Mouse (Mus musculus): ENCODE data around the gene Gm8220. TPM values are rescaled to one million over a fixed set of nuclear protein-coding genes. Genes with fewer than 3 reads are reported as not detected.
"Not testable (repeated sequence)": the region's sequence is repeated elsewhere in the genome, so short reads cannot be mapped to it uniquely, and the experiment has no call there.

Gm8220 gene
- polyA plus RNA-seq (2016; fragmentation: Nextera tagmentation; extraction: Ambion mirVana) = not detected in 2 replicates

GRCm38 (mm10) chr14:44285280-44285679 is at the start of gene Gm8220:
Gene Gm8220, plus strand, starts transcription at chr14:44285580.
- H3K9me3 ChIP-seq; H3K27ac ChIP-seq (replicated peaks); H3K9ac ChIP-seq (replicated peaks); H3K36me3 ChIP-seq; H3K4me3 ChIP-seq; H3K4me1 ChIP-seq; H3K4me2 ChIP-seq (replicated peaks); ATAC-seq (ENCODE audit: low FRiP score, low read depth); H3K27me3 ChIP-seq: not testable (repeated sequence)
- WGBS = 82% methylated on average over 2 of the region's 2 CpGs

GRCm38 (mm10) chr14:44248039-44248438 is 37.3 kb upstream of the Gm8220 start:
- H3K4me3 ChIP-seq = no peak overlapping the region
- H3K4me1 ChIP-seq = no peaks in the 10 kb centered on the region
- no peak for ATAC-seq (ENCODE audit: low FRiP score, low read depth)
- no peak overlapping the region for H3K27ac ChIP-seq (replicated peaks)
- H3K36me3 ChIP-seq = no peaks in the 10 kb centered on the region
- H3K4me2 ChIP-seq (replicated peaks) = no peak overlapping the region
- 0 out of 2 replicates have a peak, but pooled peaks cover 3% of the 10 kb centered on the region for H3K9me3 ChIP-seq
- H3K27me3 ChIP-seq = no peaks in the 10 kb centered on the region
- WGBS = 90% methylated on average over 16 of the region's 16 CpGs
- H3K9ac ChIP-seq (replicated peaks) = no peak overlapping the region

GRCm38 (mm10) chr14:44312049-44312448 is 26.7 kb downstream of the Gm8220 start:
- 85% methylated on average over 4 of the region's 4 CpGs for WGBS
- H3K36me3 ChIP-seq; H3K4me3 ChIP-seq; H3K4me1 ChIP-seq; H3K27me3 ChIP-seq; H3K4me2 ChIP-seq (replicated peaks); H3K9ac ChIP-seq (replicated peaks); H3K27ac ChIP-seq (replicated peaks); ATAC-seq (ENCODE audit: low FRiP score, low read depth); H3K9me3 ChIP-seq: not testable (repeated sequence)

GRCm38 (mm10) chr14:44338484-44338883 is 53.1 kb downstream of the Gm8220 start, which contains the start of gene Gm5930:
Gene Gm5930, minus strand, starts transcription at chr14:44338584.
- not testable (repeated sequence) for H3K27ac ChIP-seq (replicated peaks); ATAC-seq (ENCODE audit: low FRiP score, low read depth); H3K4me1 ChIP-seq; H3K36me3 ChIP-seq; H3K9me3 ChIP-seq; H3K4me2 ChIP-seq (replicated peaks); H3K4me3 ChIP-seq; H3K9ac ChIP-seq (replicated peaks); H3K27me3 ChIP-seq
- no CpG with 5 or more reads among the region's 2 CpGs for WGBS

Other genes starting within 250 kb of the Gm8220 start
- not detected in 2 replicates for gene Ear2, start 182.9 kb upstream of the Gm8220 start, polyA plus RNA-seq (2016; fragmentation: Nextera tagmentation; extraction: Ambion mirVana)
- gene Gm3327, start 161.7 kb upstream of the Gm8220 start, polyA plus RNA-seq (2016; fragmentation: Nextera tagmentation; extraction: Ambion mirVana) = not detected in 2 replicates
- gene Gm8212, start 87.9 kb upstream of the Gm8220 start, polyA plus RNA-seq (2016; fragmentation: Nextera tagmentation; extraction: Ambion mirVana) = not detected in 2 replicates
- gene 4930503E14Rik, start 72.3 kb upstream of the Gm8220 start, polyA plus RNA-seq (2016; fragmentation: Nextera tagmentation; extraction: Ambion mirVana) = not detected in 2 replicates
- not detected in 2 replicates for gene Gm5930, start 53.0 kb downstream of the Gm8220 start, polyA plus RNA-seq (2016; fragmentation: Nextera tagmentation; extraction: Ambion mirVana)
- not detected in 2 replicates for gene Gm8229, start 79.8 kb downstream of the Gm8220 start, polyA plus RNA-seq (2016; fragmentation: Nextera tagmentation; extraction: Ambion mirVana)
- gene Gm3371, start 125.1 kb downstream of the Gm8220 start, polyA plus RNA-seq (2016; fragmentation: Nextera tagmentation; extraction: Ambion mirVana) = not detected in 2 replicates
- gene Gm8232, start 148.1 kb downstream of the Gm8220 start, polyA plus RNA-seq (2016; fragmentation: Nextera tagmentation; extraction: Ambion mirVana) = not detected in 2 replicates
- gene BC061237, start 206.9 kb downstream of the Gm8220 start, polyA plus RNA-seq (2016; fragmentation: Nextera tagmentation; extraction: Ambion mirVana) = not detected in 2 replicates
- gene Gm17093, start 232.7 kb downstream of the Gm8220 start, polyA plus RNA-seq (2016; fragmentation: Nextera tagmentation; extraction: Ambion mirVana) = not detected in 2 replicates